Mouse (Mus musculus) adrenal gland, postnatal 0 days (tissue): ENCODE results near the gene Prkcz. TPM values are rescaled to one million over a fixed set of nuclear protein-coding genes. Genes with fewer than 3 reads are reported as not detected.

Experiments
- polyA plus RNA-seq: library from polyadenylated mRNA; unstranded; fragments of >200 nt; fragmentation: Nextera tagmentation; extraction: Ambion mirVana; gene quantifications from 2 replicates; pipeline ENCODE4 v1.2.1, GENCODE M21; 2015

Gene Prkcz
- 10.6 and 13.6 TPM in 2 replicates for polyA plus RNA-seq

DNA sequence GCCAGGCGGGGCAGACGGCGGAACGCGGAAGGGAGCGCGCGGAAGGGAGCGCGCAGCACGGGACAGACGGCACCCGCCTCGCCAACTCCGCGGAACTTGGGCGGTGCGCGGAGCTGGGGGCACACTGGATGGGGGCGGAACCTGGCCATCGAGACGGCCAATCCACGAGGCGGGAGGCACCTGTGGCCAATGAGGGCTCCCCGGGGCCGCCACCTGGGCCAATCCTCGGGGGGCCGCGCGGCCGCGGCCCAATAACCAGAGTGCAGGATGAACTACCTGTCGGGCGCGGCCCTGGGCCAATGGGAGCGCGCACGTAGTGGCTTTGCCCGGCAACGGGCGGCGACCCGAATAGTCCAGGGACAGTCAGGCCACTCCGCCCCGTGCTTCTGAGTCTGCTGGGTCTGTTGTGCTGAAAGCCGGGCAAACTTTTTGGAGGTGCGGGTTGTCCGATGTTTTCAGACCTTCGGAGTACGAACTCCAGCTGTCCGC lies at the start of gene Prkcz:
Gene Prkcz, minus strand, starts transcription at position 59 of the 489 bp plus-strand sequence.

DNA sequence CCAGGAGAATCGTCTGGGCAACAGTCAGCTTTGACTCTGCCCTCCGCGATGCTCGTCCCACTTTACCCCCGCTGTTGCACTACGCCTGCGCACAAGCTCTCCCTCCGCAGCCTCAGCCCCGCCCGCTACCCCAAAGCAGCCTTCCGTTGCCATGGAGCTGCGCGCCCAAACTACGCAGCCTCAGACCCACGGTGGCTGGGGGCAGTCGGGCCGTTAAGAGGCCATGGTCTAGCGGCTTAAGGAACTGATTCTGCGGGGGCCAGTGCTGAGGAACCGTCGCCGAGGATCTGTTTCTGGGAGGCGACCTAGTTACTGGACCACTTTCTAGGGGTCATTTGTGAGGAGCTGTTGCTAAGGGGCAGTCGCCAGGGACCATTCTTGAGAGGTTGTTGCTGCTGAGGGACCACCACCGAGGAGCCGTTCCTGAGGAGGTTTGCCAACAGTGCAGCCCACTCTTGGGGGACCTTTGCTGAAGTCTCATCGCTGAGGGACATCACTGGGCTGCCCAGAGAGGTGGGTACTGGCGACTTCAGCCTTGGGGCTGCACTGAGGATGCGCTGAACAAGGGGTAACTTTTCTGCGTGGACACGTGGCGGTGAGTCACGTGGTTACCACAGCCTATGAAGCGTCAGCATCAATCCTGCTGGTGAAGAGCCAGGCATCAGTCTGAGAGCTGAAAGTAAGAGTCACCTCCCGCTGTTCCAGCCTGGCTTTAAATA lies 48.1 kb upstream of the Prkcz start, which contains the start of gene Cfap74:
Gene Cfap74, plus strand, starts transcription at position 133 of the 719 bp plus-strand sequence.

DNA sequence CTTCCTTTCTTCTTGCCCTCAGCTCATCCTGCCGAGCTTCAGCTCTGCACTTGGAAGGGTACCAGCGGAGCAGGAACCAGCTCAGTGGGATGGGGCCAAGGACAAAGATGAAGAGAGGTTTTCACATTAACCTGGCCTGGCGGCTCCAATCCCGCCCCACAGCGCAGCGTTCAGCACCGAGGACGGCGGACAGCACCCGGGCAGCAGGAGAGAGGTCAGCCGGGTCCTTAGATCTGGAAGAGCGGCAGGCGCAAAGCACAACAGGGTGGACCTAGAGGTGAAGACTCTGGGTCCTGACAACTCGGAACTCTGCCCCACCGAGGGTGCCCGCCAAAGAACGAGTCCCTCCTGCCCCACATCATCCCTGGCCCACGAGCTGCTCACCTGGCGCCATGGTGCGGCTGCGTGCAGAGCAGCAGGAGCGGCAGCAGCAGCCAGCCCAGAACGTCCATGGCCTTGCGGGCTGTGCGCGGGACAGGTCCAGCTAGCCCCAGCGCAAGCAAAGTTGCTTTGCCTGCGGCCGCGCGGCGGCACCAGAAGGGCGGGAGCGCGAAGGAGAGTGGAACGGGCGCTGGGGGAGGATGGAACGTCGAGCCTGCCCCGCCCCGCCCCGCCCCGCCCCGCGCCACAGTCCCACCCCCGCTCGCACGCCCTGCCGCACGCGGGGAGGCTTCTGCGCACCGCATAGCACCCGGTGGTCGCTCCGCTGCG lies 36.5 kb upstream of the Prkcz start, which contains the start of gene Gabrd:
Gene Gabrd, minus strand, starts transcription at position 602 of the 711 bp plus-strand sequence.

DNA sequence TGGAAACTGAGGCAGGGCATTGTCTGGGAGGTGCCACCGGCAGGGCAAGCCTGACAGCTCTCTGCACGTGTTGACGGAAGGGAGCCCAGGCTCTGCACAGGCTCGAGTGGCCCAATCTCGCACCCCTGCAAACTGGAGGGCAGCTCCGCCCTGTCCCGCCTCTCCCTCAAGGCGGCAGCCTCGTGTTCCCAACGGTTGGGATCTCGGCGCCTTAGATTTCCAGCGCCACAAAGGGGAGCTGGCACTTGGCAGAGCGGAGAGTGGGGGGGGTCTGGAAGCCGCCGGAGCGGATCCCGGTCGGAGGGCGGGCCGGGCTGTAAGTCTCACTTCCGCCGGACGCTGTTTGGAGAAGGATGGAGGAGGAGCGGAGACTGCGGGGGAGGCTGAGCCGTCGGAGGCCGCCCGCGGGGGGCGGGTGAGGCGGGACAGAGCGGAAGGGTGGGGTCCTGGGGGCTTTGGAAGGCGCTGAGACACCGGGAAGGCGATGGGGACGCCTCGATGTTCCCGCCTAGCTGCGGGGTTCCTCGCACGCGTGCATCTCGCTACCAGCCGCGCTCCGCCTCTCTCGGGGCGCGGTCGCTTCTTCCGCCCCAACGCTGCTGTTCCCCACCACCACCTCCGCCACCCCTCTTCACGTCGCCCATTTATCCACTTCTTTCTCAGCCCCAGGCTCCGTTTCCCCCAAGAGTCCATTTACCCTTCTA lies 111.4 kb downstream of the Prkcz start, which contains the start of gene Faap20:
Gene Faap20, plus strand, starts transcription at position 155 of the 704 bp plus-strand sequence.

DNA sequence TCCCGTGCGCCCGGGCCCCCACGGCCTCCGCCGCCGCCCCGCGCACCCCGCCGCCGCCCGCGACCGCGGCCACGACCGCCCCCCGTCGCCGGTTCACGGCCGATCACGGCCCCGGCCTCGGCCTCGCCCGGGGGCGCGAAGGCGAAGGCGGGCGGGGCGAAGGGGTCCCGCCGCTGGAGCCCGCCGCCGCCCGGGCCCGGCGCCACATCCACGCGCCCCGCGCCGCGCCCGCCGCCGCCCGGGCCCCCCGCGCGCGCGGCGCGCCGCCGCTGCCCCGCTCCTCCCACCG lies 138.7 kb downstream of the Prkcz start, which contains the start of gene Ski:
Gene Ski, minus strand, starts transcription at position 41 of the 289 bp plus-strand sequence.

Other genes with a start within 250 kb of the Prkcz start
- 13.8 and 14.6 TPM in 2 replicates for gene Ski, start 138.8 kb downstream of the Prkcz start, polyA plus RNA-seq
- gene Faap20, start 111.6 kb downstream of the Prkcz start, polyA plus RNA-seq, result 52.8 and 70.4 TPM in 2 replicates
- 0.22 and 0.27 TPM in 2 replicates for gene Gabrd, start 36.8 kb upstream of the Prkcz start, polyA plus RNA-seq
- gene Cfap74, start 47.8 kb upstream of the Prkcz start, polyA plus RNA-seq, result 1.3 TPM in 2 replicates
- 6.4 and 21.3 TPM in 2 replicates for gene Tmem52, start 107.8 kb upstream of the Prkcz start, polyA plus RNA-seq
- 289 and 296 TPM in 2 replicates for gene Gnb1, start 130.0 kb upstream of the Prkcz start, polyA plus RNA-seq
- gene Nadk, start 201.0 kb upstream of the Prkcz start, polyA plus RNA-seq, result 69.7 and 136 TPM in 2 replicates
- 5.8 and 7.8 TPM in 2 replicates for gene Slc35e2, start 240.1 kb upstream of the Prkcz start, polyA plus RNA-seq